Mouse (Mus musculus) intestine, embryonic 16.5 days (tissue): ENCODE data around the gene Pgp. TPM values are rescaled to one million over a fixed set of nuclear protein-coding genes. Genes with fewer than 3 reads are reported as not detected.
"Not testable (repeated sequence)": the region's sequence is repeated elsewhere in the genome, so short reads cannot be mapped to it uniquely, and the experiment has no call there.

Experiments used
- ATAC-seq: fragments of 200-750 bp; cut with Nextera tagmentation; 2 replicates; pipeline ENCODE4 v1.8.0; 2017; ENCODE audit warnings: moderate TSS enrichment, moderate library complexity
- H3K27ac ChIP-seq: fragments of 300-500 bp; sonication (generic); 2 replicates; pipeline ENCODE4 v1.5.1; 2014; ENCODE audit warnings: mild to moderate bottlenecking, low read length
- H3K27me3 ChIP-seq: fragments of 300-500 bp; sonication (generic); replicated peaks from 2 replicates; pipeline ENCODE4 v1.6.1; 2014; ENCODE audit warnings: low read length, control low read depth, mixed read lengths; ENCODE audit not compliant: control insufficient read depth, insufficient read depth
- H3K36me3 ChIP-seq: fragments of 300-500 bp; sonication (generic); 2 replicates; pipeline ENCODE4 v1.6.1; 2014; ENCODE audit warnings: low read length, control low read depth; ENCODE audit not compliant: control insufficient read depth, insufficient read depth
- H3K4me1 ChIP-seq: fragments of 300-500 bp; sonication (generic); 2 replicates; pipeline ENCODE4 v1.6.1; 2014; ENCODE audit warnings: low read length, control low read depth, mixed read lengths; ENCODE audit not compliant: control insufficient read depth, insufficient read depth
- H3K4me2 ChIP-seq: fragments of 300-500 bp; sonication (generic); 2 replicates; pipeline ENCODE4 v1.6.1; 2014; ENCODE audit warnings: low read depth, low read length, control low read depth
- H3K4me3 ChIP-seq: fragments of 300-500 bp; sonication (generic); 2 replicates; pipeline ENCODE4 v1.5.1; 2014; ENCODE audit warnings: mild to moderate bottlenecking, low read length
- H3K9ac ChIP-seq: fragments of 300-500 bp; sonication (generic); 2 replicates; pipeline ENCODE4 v1.6.1; 2014; ENCODE audit warnings: low read depth, low read length
- H3K9me3 ChIP-seq: fragments of 300-500 bp; sonication (generic); 2 replicates; pipeline ENCODE4 v1.6.1; 2016; ENCODE audit warnings: low read length, control low read depth; ENCODE audit not compliant: control insufficient read depth
- WGBS: fragments of 180-500 bp; shearing (Covaris S2); extraction: QIAGEN DNeasy Blood & Tissue Kit; methylation state at CpG from one replicate; pipeline ENCODE4 v1.1.7; 2014; 5-methylcytosine and 5-hydroxymethylcytosine counted together
- polyA plus RNA-seq: library from polyadenylated mRNA; unstranded; fragments of >200 nt; fragmentation: Nextera tagmentation; extraction: Ambion mirVana; gene quantifications from 2 replicates; pipeline ENCODE4 v1.2.1, GENCODE M21; 2015

The Pgp gene
- polyA plus RNA-seq, 1 experiment from 2014 or later: 87.1 TPM

GRCm38 (mm10) chr17:24454218-24454755 is 15.9 kb upstream of the Pgp start:
- no peaks in the 10 kb centered on the region for H3K27me3 ChIP-seq
- H3K4me2 ChIP-seq: peak overlapping the region; percentile 77
- H3K9ac ChIP-seq: peak overlapping the region; percentile 90
- H3K36me3 ChIP-seq: no peaks in the 10 kb centered on the region
- peak; percentile 6; the same call in 1 of the 2 replicates for ATAC-seq
- peaks cover 10% of the 10 kb centered on the region; the same call in 1 of the 2 replicates for H3K4me1 ChIP-seq
- peak overlapping the region; percentile 97 for H3K27ac ChIP-seq
- WGBS: 2% methylated on average over 14 of the region's 14 CpGs
- H3K9me3 ChIP-seq: no peaks in the 10 kb centered on the region
- H3K4me3 ChIP-seq: peak overlapping the region; percentile 78

GRCm38 (mm10) chr17:24454756-24455522 is 15.3 kb upstream of the Pgp start:
- H3K9ac ChIP-seq: peak overlapping the region; percentile 90
- ATAC-seq: peak; percentile 95
- H3K27me3 ChIP-seq: no peaks in the 10 kb centered on the region
- peak overlapping the region; percentile 78 for H3K4me3 ChIP-seq
- no peaks in the 10 kb centered on the region for H3K9me3 ChIP-seq
- H3K4me1 ChIP-seq: peaks cover 10% of the 10 kb centered on the region; the same call in 1 of the 2 replicates
- under 1% methylated on average over 67 of the region's 67 CpGs for WGBS
- H3K4me2 ChIP-seq: peak overlapping the region; percentile 77
- H3K36me3 ChIP-seq: no peaks in the 10 kb centered on the region
- peak overlapping the region; percentile 97 for H3K27ac ChIP-seq

- 49% methylated on average over 10 of the region's 10 CpGs for WGBS
- H3K4me2 ChIP-seq: peak overlapping the region; percentile 39; the same call in 1 of the 2 replicates
- H3K4me3 ChIP-seq: peak overlapping the region; percentile 6; the same call in 1 of the 2 replicates
- H3K9me3 ChIP-seq, H3K9ac ChIP-seq, H3K27me3 ChIP-seq, H3K4me1 ChIP-seq, H3K36me3 ChIP-seq: not testable (repeated sequence)
- 0 out of 2 replicates have a peak overlapping the region, but pooled peaks have one; percentile 23 for H3K27ac ChIP-seq
- peak; percentile 32 for ATAC-seq
These were observed 14.5 kb upstream of the Pgp start for GRCm38 (mm10) chr17:24455523-24456206.

- H3K4me3 ChIP-seq: no peak overlapping the region
- WGBS: 83% methylated on average over 2 of the region's 2 CpGs
These were observed 8.6 kb upstream of the Pgp start for GRCm38 (mm10) chr17:24461580-24461979.

GRCm38 (mm10) chr17:24462932-24463331 is 7.3 kb upstream of the Pgp start:
- Histone ChIP-seq H3K27me3 (no peaks in the 10 kb centered on the region), H3K27ac (no peak overlapping the region), H3K4me3 (no peak overlapping the region), H3K36me3 (no peaks in the 10 kb centered on the region), H3K4me2 (no peak overlapping the region), H3K9me3 (no peaks in the 10 kb centered on the region), H3K4me1 (no peaks in the 10 kb centered on the region), H3K9ac (no peak overlapping the region)
- no peak for ATAC-seq
- 77% methylated on average over 1 of the region's 1 CpGs for WGBS

More at GRCm38 (mm10) chr17:24461580-24461979, 8.6 kb upstream of the Pgp start:
- no peak overlapping the region for H3K27ac ChIP-seq
- H3K4me1 ChIP-seq: no peaks in the 10 kb centered on the region
- no peaks in the 10 kb centered on the region for H3K27me3 ChIP-seq
- no peaks in the 10 kb centered on the region for H3K36me3 ChIP-seq
- H3K4me2 ChIP-seq: no peak overlapping the region
- ATAC-seq: no peak
- H3K9me3 ChIP-seq: no peaks in the 10 kb centered on the region
- H3K9ac ChIP-seq: no peak overlapping the region

- peak; percentile 52; the same call in 1 of the 2 replicates for ATAC-seq
- H3K36me3 ChIP-seq: no peaks in the 10 kb centered on the region
- H3K4me2 ChIP-seq: no peak overlapping the region
- no peak overlapping the region for H3K9ac ChIP-seq
- no peaks in the 10 kb centered on the region for H3K27me3 ChIP-seq
- H3K4me1 ChIP-seq: no peaks in the 10 kb centered on the region
- no peak overlapping the region for H3K27ac ChIP-seq
- no peaks in the 10 kb centered on the region for H3K9me3 ChIP-seq
- no peak overlapping the region for H3K4me3 ChIP-seq
- 57% methylated on average over 6 of the region's 6 CpGs for WGBS
These were observed 6.6 kb upstream of the Pgp start for GRCm38 (mm10) chr17:24463374-24464133.

GRCm38 (mm10) chr17:24468636-24469246 is 1.5 kb upstream of the Pgp start:
- 95% methylated on average over 5 of the region's 5 CpGs for WGBS
- Histone ChIP-seq H3K4me1 (peaks cover 24% of the 10 kb centered on the region), H3K9ac (no peak overlapping the region), H3K27ac (no peak overlapping the region), H3K9me3 (no peaks in the 10 kb centered on the region), H3K4me3 (no peak overlapping the region), H3K36me3 (no peaks in the 10 kb centered on the region), H3K27me3 (no peaks in the 10 kb centered on the region), H3K4me2 (no peak overlapping the region)
- ATAC-seq: no peak

- peak overlapping the region; percentile 93 for H3K27ac ChIP-seq
- no peaks in the 10 kb centered on the region for H3K27me3 ChIP-seq
- H3K36me3 ChIP-seq: peaks cover 5% of the 10 kb centered on the region; the same call in 1 of the 2 replicates
- H3K9me3 ChIP-seq: no peaks in the 10 kb centered on the region
- no peak for ATAC-seq
- peaks cover 31% of the 10 kb centered on the region for H3K4me1 ChIP-seq
- H3K4me3 ChIP-seq: peak overlapping the region; percentile 93
- 17% methylated on average over 7 of the region's 7 CpGs for WGBS
- H3K9ac ChIP-seq: peak overlapping the region; percentile 77
- peak overlapping the region; percentile 73 for H3K4me2 ChIP-seq
These were observed 769 bp upstream of the Pgp start for GRCm38 (mm10) chr17:24469336-24469909.
